Mouse (Mus musculus) gastrocnemius, postnatal 36 days (tissue): Measurements from ENCODE around the gene Ubap2l. TPM values are rescaled to one million over a fixed set of nuclear protein-coding genes. Genes with fewer than 3 reads are reported as not detected.

ENCODE experiments used
- microRNA-seq, 2 experiments: library from miRNA; unstranded; fragments of <30 nt; microRNA quantifications; one replicate each; pipeline ENCODE4 v1.2.0; 2021
- total RNA-seq, 2 experiments: library from RNA; stranded (reverse); gene quantifications; 2 replicates each; pipeline ENCODE4 v1.2.3; 2021

The Ubap2l gene
- total RNA-seq, 2 experiments from 2014 or later = 80.6 to 90.5 TPM

Small RNAs within 50 kb of the gene (microRNA-seq; reads per million reads assigned to microRNA genes)
- gene Mir190b (20.4 to 84.6 reads per million in 2 experiments), gene Mir7669 (0 to 0.74 reads per million in 2 experiments)

Other genes with a start within 250 kb of the Ubap2l start
- 1 to 10 TPM; 3.7 to 4.6 TPM for gene She, start 221.3 kb downstream of the Ubap2l start, total RNA-seq
- 1 to 10 TPM; 4.4 to 4.8 TPM for gene Il6ra, start 139.4 kb downstream of the Ubap2l start, total RNA-seq
- gene Atp8b2, start 89.1 kb downstream of the Ubap2l start, total RNA-seq = 10 to 100 TPM; 12.5 to 15.3 TPM
- gene Hax1, start 53.8 kb downstream of the Ubap2l start, total RNA-seq = 10 to 100 TPM; 41.9 to 49.5 TPM
- 10 to 100 TPM; 78.1 to 90.6 TPM for gene 4933434E20Rik, start 992 bp downstream of the Ubap2l start, total RNA-seq
- 100 to 1,000 TPM; 150 to 798 TPM for gene Tpm3, start 20.0 kb upstream of the Ubap2l start, total RNA-seq
- under 1 TPM in 1 of 2 experiments, not detected in 1; 0.05 TPM for gene Nup210l, start 51.5 kb upstream of the Ubap2l start, total RNA-seq
- gene Rps27, start 161.0 kb upstream of the Ubap2l start, total RNA-seq = 100 to 1,000 TPM; 700 to 984 TPM
- 1 to 10 TPM; 6.1 to 7.1 TPM for gene Rab13, start 161.1 kb upstream of the Ubap2l start, total RNA-seq
- 10 to 100 TPM; 58.9 to 63.8 TPM for gene Jtb, start 179.0 kb upstream of the Ubap2l start, total RNA-seq
- gene Creb3l4, start 190.9 kb upstream of the Ubap2l start, total RNA-seq = under 1 TPM in 1 of 2 experiments, not detected in 1; 0.26 TPM
- 10 to 100 TPM; 47.5 to 48.3 TPM for gene Slc39a1, start 195.5 kb upstream of the Ubap2l start, total RNA-seq
- gene Crtc2, start 201.5 kb upstream of the Ubap2l start, total RNA-seq = 10 to 100 TPM; 12.3 to 14.0 TPM
- 10 to 100 TPM; 78.4 to 81.8 TPM for gene Dennd4b, start 212.6 kb upstream of the Ubap2l start, total RNA-seq
- gene Gatad2b, start 240.6 kb upstream of the Ubap2l start, total RNA-seq = 10 to 100 TPM; 36.1 to 50.1 TPM